Mouse (Mus musculus) neural tube, embryonic 15.5 days (tissue): Measurements from ENCODE around the gene Ifna9. TPM values are rescaled to one million over a fixed set of nuclear protein-coding genes. Genes with fewer than 3 reads are reported as not detected.

Source experiments
- polyA plus RNA-seq: library from polyadenylated mRNA; unstranded; fragments of >200 nt; fragmentation: Nextera tagmentation; extraction: Ambion mirVana; gene quantifications from 2 replicates; pipeline ENCODE4 v1.2.1, GENCODE M21; 2015

Ifna9 gene
- polyA plus RNA-seq, 1 experiment from 2014 or later = not detected

Other genes with a start within 250 kb of the Ifna9 start
- gene Hacd4, start 153.5 kb downstream of the Ifna9 start, polyA plus RNA-seq = 4.3 and 5.5 TPM in 2 replicates
- gene Ifnb1, start 69.6 kb downstream of the Ifna9 start, polyA plus RNA-seq = not detected in 2 replicates
- not detected in 2 replicates for gene Ifna15, start 34.1 kb downstream of the Ifna9 start, polyA plus RNA-seq
- not detected in 2 replicates for gene Ifna14, start 20.6 kb downstream of the Ifna9 start, polyA plus RNA-seq
- not detected in 2 replicates for gene Ifna12, start 11.0 kb upstream of the Ifna9 start, polyA plus RNA-seq
- gene C87499, start 42.0 kb upstream of the Ifna9 start, polyA plus RNA-seq = not detected in 2 replicates
- gene Ifna13, start 52.1 kb upstream of the Ifna9 start, polyA plus RNA-seq = not detected in 2 replicates
- gene Ifna16, start 84.5 kb upstream of the Ifna9 start, polyA plus RNA-seq = not detected in 2 replicates
- not detected in 2 replicates for gene Ifna2, start 91.5 kb upstream of the Ifna9 start, polyA plus RNA-seq
- not detected in 2 replicates for gene Ifnab, start 99.0 kb upstream of the Ifna9 start, polyA plus RNA-seq
- gene Gm26566, start 129.4 kb upstream of the Ifna9 start, polyA plus RNA-seq = 1.0 and 1.4 TPM in 2 replicates
- 95.7 and 97.8 TPM in 2 replicates for gene Klhl9, start 130.1 kb upstream of the Ifna9 start, polyA plus RNA-seq
- not detected in 2 replicates for gene Gm13271, start 162.5 kb upstream of the Ifna9 start, polyA plus RNA-seq
- gene Gm13283, start 167.7 kb upstream of the Ifna9 start, polyA plus RNA-seq = 0.18 TPM in 1 of 2 replicates, not detected in the other
- not detected in 2 replicates for gene Gm13290, start 181.4 kb upstream of the Ifna9 start, polyA plus RNA-seq
- gene Gm13289, start 184.5 kb upstream of the Ifna9 start, polyA plus RNA-seq = not detected in 2 replicates
- not detected in 2 replicates for gene Gm13272, start 187.5 kb upstream of the Ifna9 start, polyA plus RNA-seq
- gene Ifnz, start 189.7 kb upstream of the Ifna9 start, polyA plus RNA-seq = not detected in 2 replicates
- not detected in 2 replicates for gene Gm13276, start 193.3 kb upstream of the Ifna9 start, polyA plus RNA-seq
- not detected in 2 replicates for gene Gm13277, start 196.2 kb upstream of the Ifna9 start, polyA plus RNA-seq
- not detected in 2 replicates for gene Gm13278, start 199.2 kb upstream of the Ifna9 start, polyA plus RNA-seq
- not detected in 2 replicates for gene Gm13275, start 202.1 kb upstream of the Ifna9 start, polyA plus RNA-seq
- not detected in 2 replicates for gene Gm13279, start 205.0 kb upstream of the Ifna9 start, polyA plus RNA-seq
- 0.38 TPM in 1 of 2 replicates, not detected in the other for gene Gm13285, start 207.3 kb upstream of the Ifna9 start, polyA plus RNA-seq
- gene Gm13287, start 210.9 kb upstream of the Ifna9 start, polyA plus RNA-seq = not detected in 2 replicates
- gene Gm13288, start 213.1 kb upstream of the Ifna9 start, polyA plus RNA-seq = not detected in 2 replicates
- gene Ifna7, start 223.8 kb upstream of the Ifna9 start, polyA plus RNA-seq = not detected in 2 replicates
- not detected in 2 replicates for gene Ifna11, start 227.6 kb upstream of the Ifna9 start, polyA plus RNA-seq
- not detected in 2 replicates for gene Ifna6, start 235.0 kb upstream of the Ifna9 start, polyA plus RNA-seq
- not detected in 2 replicates for gene Ifna5, start 243.1 kb upstream of the Ifna9 start, polyA plus RNA-seq
- not detected in 2 replicates for gene Ifna4, start 249.5 kb upstream of the Ifna9 start, polyA plus RNA-seq